Comparison of ENCODE assay signal across 8 mouse cellular contexts in the genomic region with DNA sequence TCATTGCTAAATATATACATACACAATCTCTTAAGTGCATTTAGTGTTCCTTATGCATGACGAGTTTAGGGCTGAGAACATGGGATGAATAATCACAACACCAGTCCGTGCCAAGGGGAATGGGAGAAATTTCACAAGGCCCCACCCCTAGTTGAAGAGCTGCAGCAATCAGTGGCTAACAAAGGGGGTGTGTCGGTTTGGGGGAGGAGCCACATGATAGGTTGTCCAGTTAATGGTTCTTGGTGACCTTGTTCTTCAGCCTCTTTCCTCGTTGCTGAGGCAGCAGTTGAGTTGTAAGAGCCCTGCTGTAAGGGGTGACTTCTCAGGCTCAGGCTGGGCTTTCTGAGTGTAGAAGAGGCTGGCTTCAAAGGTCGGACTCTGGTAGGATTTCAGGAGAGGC. TPM values are rescaled to one million over a fixed set of nuclear protein-coding genes. Genes with fewer than 3 reads are reported as not detected.
DNase-seq lines count a peak whose midpoint lies in the region; ATAC-seq lines count a peak whose summit lies in the region.

No protein-coding gene starts in this region.

- peak overlapping the region; percentile 96 for H3K4me3 ChIP-seq in heart, embryonic 13.5 days
- H3K4me3 ChIP-seq in midbrain, embryonic 13.5 days (replicated peaks), result no peak overlapping the region

- H3K4me2 ChIP-seq in heart, embryonic 13.5 days, result peak overlapping the region; percentile 97
- peak overlapping the region; percentile 77 for H3K4me2 ChIP-seq in midbrain, embryonic 13.5 days (replicated peaks)

- peak overlapping the region; percentile 50; the same call in 1 of the 2 replicates for H3K9ac ChIP-seq in heart, embryonic 13.5 days
- 0 out of 2 replicates have a peak overlapping the region, but pooled peaks have one; percentile 10 for H3K9ac ChIP-seq in midbrain, embryonic 13.5 days (replicated peaks)

- peaks cover 43% of the 10 kb centered on the region for H3K4me1 ChIP-seq in heart, embryonic 13.5 days
- peaks cover 38% of the 10 kb centered on the region for H3K4me1 ChIP-seq in midbrain, embryonic 13.5 days (replicated peaks)

- WGBS in heart, embryonic 13.5 days, result 30% methylated on average over 5 of the region's 5 CpGs
- 55% methylated on average over 5 of the region's 5 CpGs for whole genome bisulfite sequencing in midbrain, embryonic 13.5 days

- peak; percentile 96 for DNase-seq in heart, adult 11 months
- DNase-seq in heart, postnatal 25 days (ENCODE audit: low spot score), result no peak
- peak; percentile 84 for DNase-seq in R1 (ENCODE audit: low read depth, low spot score)
- DNase-seq in kidney, postnatal 10 days, result peak; percentile 85
- no peak for DNase-seq in spleen, adult 18-20 months
- no peak for DNase-seq in natural killer cell, adult 2 months (ENCODE audit: low spot score in 2 of 2)

- H3K27me3 ChIP-seq in heart, embryonic 13.5 days (replicated peaks), result no peaks in the 10 kb centered on the region
- H3K27me3 ChIP-seq in midbrain, embryonic 13.5 days, result no peaks in the 10 kb centered on the region

- ATAC-seq in heart, embryonic 13.5 days (ENCODE audit: extremely low read depth, insufficient number of reproducible peaks, low FRiP score, low TSS enrichment), result no peak
- ATAC-seq in midbrain, embryonic 13.5 days, result no peak

- no peaks in the 10 kb centered on the region for H3K9me3 ChIP-seq in heart, embryonic 13.5 days
- H3K9me3 ChIP-seq in midbrain, embryonic 13.5 days, result no peaks in the 10 kb centered on the region

- intact Hi-C loops in heart, postnatal 25 days (cut with DNase I), result loop anchor here (5.0 kb wide), 1 partner anchor 114 kb away; the partner anchor contains the start of gene Necap2

- H3K36me3 ChIP-seq in heart, embryonic 13.5 days, result peaks cover 28% of the 10 kb centered on the region
- H3K36me3 ChIP-seq in midbrain, embryonic 13.5 days, result peaks cover 20% of the 10 kb centered on the region

- peak overlapping the region; percentile 54 for H3K27ac ChIP-seq in heart, embryonic 13.5 days (replicated peaks)
- no peak overlapping the region for H3K27ac ChIP-seq in midbrain, embryonic 13.5 days

RNA-seq across cellular contexts. Expression of gene Sdhb, which starts 1.9 kb away (rescaled TPM):
- 1,000 to 10,000 TPM; 1,213 to 1,269 TPM for total RNA-seq in heart, postnatal 25 days (2021)
- 807 and 886 TPM in 2 replicates for polyA plus RNA-seq in heart, embryonic 13.5 days (2015; fragmentation: Nextera tagmentation; extraction: Ambion mirVana)
- polyA plus RNA-seq in midbrain, embryonic 13.5 days (2015; fragmentation: Nextera tagmentation; extraction: Ambion mirVana), result 457 and 464 TPM in 2 replicates

RNA-seq across cellular contexts. Expression of gene Atp13a2, which starts 23.7 kb away (rescaled TPM):
- total RNA-seq in heart, postnatal 25 days (2021), result 10 to 100 TPM; 16.5 to 19.4 TPM
- polyA plus RNA-seq in heart, embryonic 13.5 days (2015; fragmentation: Nextera tagmentation; extraction: Ambion mirVana), result 28.7 and 29.4 TPM in 2 replicates
- 118 and 127 TPM in 2 replicates for polyA plus RNA-seq in midbrain, embryonic 13.5 days (2015; fragmentation: Nextera tagmentation; extraction: Ambion mirVana)

RNA-seq across cellular contexts. Expression of gene Mfap2, which starts 47.3 kb away (rescaled TPM):
- total RNA-seq in heart, postnatal 25 days (2021), result 1 to 10 TPM; 6.7 to 6.9 TPM
- polyA plus RNA-seq in heart, embryonic 13.5 days (2015; fragmentation: Nextera tagmentation; extraction: Ambion mirVana), result 273 and 299 TPM in 2 replicates
- 181 and 207 TPM in 2 replicates for polyA plus RNA-seq in midbrain, embryonic 13.5 days (2015; fragmentation: Nextera tagmentation; extraction: Ambion mirVana)

RNA-seq across cellular contexts. Expression of gene Padi2, which starts 56.8 kb away (rescaled TPM):
- under 1 TPM; 0.42 to 0.81 TPM for total RNA-seq in heart, postnatal 25 days (2021)
- polyA plus RNA-seq in heart, embryonic 13.5 days (2015; fragmentation: Nextera tagmentation; extraction: Ambion mirVana), result 2.1 and 2.9 TPM in 2 replicates
- polyA plus RNA-seq in midbrain, embryonic 13.5 days (2015; fragmentation: Nextera tagmentation; extraction: Ambion mirVana), result 0.93 TPM in 2 replicates

Comparison
In these comparisons a context has a peak if more than half of its experiments do, and no peak if none do; other contexts are left out.
1. DNase-seq: peak in heart, adult 11 months (single experiment), R1 (single experiment) and kidney, postnatal 10 days (single experiment); none in heart, postnatal 25 days (single experiment), spleen, adult 18-20 months (0 of 2) and natural killer cell, adult 2 months (0 of 2).